Mouse (Mus musculus) CD4-positive helper T cell, adult 2 months (primary cell): ENCODE measurements at regions not wholly inside any gene's neighbourhood (a gene's known extent, or its start where the extent isn't known, plus 50 kb on each side); places are given as distances from the start of the nearest gene placed in this dataset.
"Not testable (repeated sequence)": the region's sequence is repeated elsewhere in the genome, so short reads cannot be mapped to it uniquely, and the experiment has no call there.

ENCODE experiments used
- DNase-seq: peaks from one replicate; pipeline ENCODE4 v3.0.0-alpha.2; 2012; ENCODE audit warnings: low read depth, missing footprints, low spot score

- DNase-seq = no peak
These were observed 229.4 kb upstream of the Synpr start for GRCm38 (mm10) chr14:13055198-13055597.

- not testable (repeated sequence) for DNase-seq
These were observed 219.7 kb upstream of the Cadps start for GRCm38 (mm10) chr14:13042536-13042935.

DNA sequence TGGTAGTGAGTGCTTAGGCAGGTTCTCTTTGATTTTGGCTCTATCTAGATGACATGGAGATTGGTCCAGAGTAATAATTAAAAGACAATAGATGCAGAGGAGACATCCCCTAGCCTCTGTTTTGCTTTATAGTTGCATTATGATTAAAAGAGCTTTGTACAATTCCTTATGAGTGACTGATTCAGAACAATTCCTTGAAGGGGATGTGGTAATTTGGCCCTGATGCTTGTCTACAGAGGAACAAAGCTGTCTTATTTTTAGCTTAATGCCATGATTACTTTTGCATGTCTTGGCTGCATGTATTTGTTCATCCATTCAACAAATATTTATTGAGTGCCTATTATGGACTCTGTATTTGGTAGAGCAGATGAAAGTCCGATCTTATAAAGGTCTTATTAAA, 218.9 kb upstream of the Cadps start:
- no peak for DNase-seq

DNA sequence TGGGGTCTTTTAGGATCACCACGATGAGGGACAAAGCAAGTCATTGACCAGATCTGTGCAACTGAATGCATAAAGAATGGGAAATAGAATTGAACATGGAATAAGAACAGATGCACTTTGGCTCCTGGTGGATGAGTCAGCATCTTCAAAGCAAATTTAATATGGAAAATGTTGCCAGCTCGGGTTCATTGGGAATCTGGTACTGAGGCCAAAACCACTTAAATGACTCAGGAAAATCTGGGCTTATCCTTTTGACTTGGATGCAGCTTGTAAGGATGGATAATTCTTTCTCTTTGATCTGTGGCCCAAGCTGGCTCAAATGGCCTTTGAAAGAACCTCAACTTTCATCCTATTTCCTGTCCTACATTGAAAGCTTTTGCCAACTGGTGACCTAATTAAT, 217.3 kb upstream of the Cadps start:
- no peak for DNase-seq

GRCm38 (mm10) chr14:13037426-13037825, 214.5 kb upstream of the Cadps start:
- no peak for DNase-seq

GRCm38 (mm10) chr14:13029794-13030193, 206.9 kb upstream of the Cadps start:
- no peak for DNase-seq

- no peak for DNase-seq
These were observed 199.9 kb upstream of the Cadps start for GRCm38 (mm10) chr14:13022744-13023143.

DNA sequence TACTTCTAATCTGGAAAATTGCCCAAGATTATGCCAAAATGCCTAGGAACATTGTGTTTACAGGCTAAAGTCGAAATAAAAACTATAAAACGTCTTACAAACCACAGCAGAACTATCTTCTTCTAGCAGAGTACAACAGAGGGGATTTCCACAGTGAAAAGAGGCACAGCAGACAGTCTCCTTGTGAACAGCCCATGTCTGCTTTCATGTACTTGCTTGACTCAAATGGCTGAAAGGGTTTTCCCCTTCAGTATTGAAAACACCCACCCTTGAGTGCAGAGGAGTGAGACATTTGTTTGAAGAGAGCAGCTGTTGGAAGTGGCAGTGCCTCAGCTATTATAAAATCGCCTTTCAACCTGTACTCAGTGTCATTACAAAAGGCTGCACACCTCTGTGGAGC, 188.2 kb upstream of the Cadps start:
- DNase-seq = peak; percentile 9

GRCm38 (mm10) chr14:13000997-13001699, 178.3 kb upstream of the Cadps start:
- DNase-seq = no peak

- DNase-seq = no peak
These were observed 156.5 kb upstream of the Cadps start for GRCm38 (mm10) chr14:12979416-12979815.

- DNase-seq = no peak
These were observed 143.6 kb upstream of the Cadps start for GRCm38 (mm10) chr14:12966441-12966840.

DNA sequence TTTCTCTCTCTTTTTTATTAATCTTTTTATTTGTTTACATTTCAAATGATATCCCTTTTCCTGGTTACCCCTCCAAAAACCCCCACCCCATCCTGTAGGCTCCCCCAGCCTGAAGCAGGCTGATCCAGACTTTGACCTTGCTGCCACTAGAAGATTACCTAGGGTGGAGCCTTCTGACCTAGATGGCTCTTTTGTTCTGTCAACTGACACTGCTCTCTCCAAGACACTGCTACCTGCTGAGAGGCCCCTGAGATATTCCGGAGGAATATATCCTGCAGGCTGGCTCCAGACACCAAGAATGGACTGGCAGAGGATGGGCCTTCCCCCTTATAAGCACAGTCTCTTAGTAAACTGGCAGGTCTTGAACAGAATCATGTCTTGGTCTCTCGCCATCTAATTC, 135.0 kb upstream of the Cadps start:
- not testable (repeated sequence) for DNase-seq

DNA sequence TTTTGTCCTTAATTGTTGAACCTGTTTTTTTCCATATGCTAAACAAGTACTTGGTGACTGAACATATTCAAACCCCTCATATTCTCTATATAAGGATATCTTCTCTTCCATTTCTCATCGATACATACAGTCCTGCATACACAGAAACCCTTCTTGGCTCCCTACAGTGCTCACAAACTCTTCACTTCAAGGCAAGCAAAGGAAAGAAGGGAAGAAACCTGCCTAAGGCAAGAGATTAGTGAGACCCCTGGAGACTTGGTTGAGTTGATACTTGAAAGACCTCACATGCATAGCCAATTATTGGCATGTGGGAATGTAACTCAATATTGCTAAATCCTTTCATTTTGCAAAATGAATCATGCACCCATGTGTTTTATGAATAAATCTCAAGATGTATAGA, 128.0 kb upstream of the Cadps start:
- DNase-seq = no peak

GRCm38 (mm10) chr14:12938638-12939293, 115.9 kb upstream of the Cadps start:
- DNase-seq = no peak

- no peak for DNase-seq
These were observed 113.5 kb upstream of the Cadps start for GRCm38 (mm10) chr14:12936343-12936742.

GRCm38 (mm10) chr14:12931668-12932384, 108.9 kb upstream of the Cadps start:
- no peak for DNase-seq

DNA sequence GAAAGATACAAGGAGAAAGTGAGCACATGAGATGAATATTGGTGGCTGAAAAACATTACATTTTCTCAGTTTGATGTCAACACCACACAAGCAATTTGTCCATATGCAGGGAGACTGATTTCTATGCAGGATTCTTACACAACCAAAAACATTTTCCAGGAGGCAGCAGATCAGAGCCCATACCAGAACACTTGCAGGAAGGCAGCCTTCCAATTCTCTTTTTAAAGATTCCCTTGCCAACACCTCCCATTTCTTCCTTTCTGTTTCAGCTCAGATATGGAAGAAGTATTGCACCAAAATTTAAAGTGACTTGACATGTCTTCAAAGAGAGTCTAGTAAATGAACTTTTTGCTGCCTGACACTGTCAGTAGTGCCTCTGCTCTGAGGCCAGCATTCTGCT, 100.7 kb upstream of the Cadps start:
- DNase-seq = no peak

GRCm38 (mm10) chr14:12915431-12915830, 92.6 kb upstream of the Cadps start:
- no peak for DNase-seq

GRCm38 (mm10) chr14:12913956-12914355, 91.1 kb upstream of the Cadps start:
- DNase-seq = no peak

- no peak for DNase-seq
These were observed 90.5 kb upstream of the Cadps start for GRCm38 (mm10) chr14:12913421-12913820.

DNA sequence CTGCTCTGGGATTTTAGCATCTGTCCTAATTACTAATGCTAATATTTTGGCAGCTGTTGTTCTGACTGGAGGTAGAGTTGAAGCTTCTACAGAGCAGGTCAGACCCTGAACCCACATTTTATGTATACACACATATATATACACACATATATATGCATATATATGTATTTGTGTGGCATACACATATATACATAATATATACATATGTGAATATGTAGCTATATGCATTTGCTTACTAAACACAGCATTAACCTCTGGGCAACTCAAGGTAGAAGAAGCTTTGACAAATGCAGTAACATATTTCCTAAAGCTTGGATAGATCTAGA, 54.4 kb upstream of the Cadps start:
- DNase-seq = no peak

DNA sequence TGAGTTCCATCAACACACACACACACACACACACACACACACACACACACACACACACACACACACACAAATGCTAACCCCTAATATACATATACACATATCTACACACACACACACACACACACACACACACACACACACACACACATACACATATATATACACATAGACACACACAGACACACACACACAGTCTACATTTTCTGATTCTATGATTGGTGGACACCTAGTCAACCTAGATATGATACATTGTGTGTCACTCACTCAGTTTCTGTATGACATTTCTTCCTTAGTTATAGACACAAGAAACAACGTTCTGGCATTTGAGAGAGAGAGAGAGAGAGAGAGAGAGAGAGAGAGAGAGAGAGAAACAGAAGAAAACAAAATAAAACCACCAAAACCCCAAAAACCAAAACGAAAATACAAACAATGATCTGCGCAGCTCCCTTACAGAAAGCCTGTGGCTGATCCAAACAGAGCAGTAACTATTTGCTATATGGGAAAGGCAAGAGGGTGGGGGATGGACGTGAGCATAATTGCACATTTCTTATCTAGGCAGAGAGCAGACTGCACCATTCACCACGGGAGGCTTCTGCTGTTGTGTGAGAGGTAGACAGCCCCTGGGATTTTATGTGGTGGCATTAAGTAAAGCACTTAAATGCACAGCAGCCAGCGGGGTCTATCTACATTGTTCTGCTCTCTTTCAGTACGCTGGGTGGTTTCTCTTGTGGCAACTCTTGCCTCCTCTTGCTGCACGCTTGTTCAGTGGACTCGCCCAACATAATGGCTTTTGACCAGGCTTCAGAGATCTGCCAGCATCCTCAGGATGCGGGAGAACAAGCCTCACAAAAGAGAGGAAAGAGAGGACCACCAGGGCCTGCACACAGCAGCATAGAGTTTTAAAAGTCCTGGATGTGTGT, 53.8 kb upstream of the Cadps start:
- DNase-seq = no peak
